Mouse (Mus musculus): Measurements from ENCODE around the gene Khdc1b. TPM values are rescaled to one million over a fixed set of nuclear protein-coding genes. Genes with fewer than 3 reads are reported as not detected.

Gene Khdc1b
- total and polyA plus RNA-seq, 3 experiments = not detected

GRCm38 (mm10) chr1:21419370-21419769 lies 36.0 kb downstream of the Khdc1b start:
- Histone ChIP-seq H3K79me2 (ENCODE audit: control insufficient read depth, insufficient read depth, low read length, poor library complexity) (no peaks in the 10 kb centered on the region), H3K36me3 (ENCODE audit: control insufficient read depth in 1 of 2, insufficient read depth in 2 of 2, low read length in 2 of 2) (no peaks in the 10 kb centered on the region), H3K27me3 (ENCODE audit: control insufficient read depth in 1 of 2, insufficient read depth in 2 of 2, low read length in 2 of 2) (no peaks in the 10 kb centered on the region; a peak in 1 of 4 replicates), H3K9me3 (replicated peaks; ENCODE audit: insufficient read depth, low read length) (no peaks in the 10 kb centered on the region), H3K4me1 (ENCODE audit: control insufficient read depth in 1 of 2, insufficient read depth in 2 of 2, low read length in 2 of 2) (no peaks in the 10 kb centered on the region), H3K9ac (ENCODE audit: control insufficient read depth, low read depth, low read length, poor library complexity, severe bottlenecking) (no peak overlapping the region), H3K27ac (ENCODE audit: control insufficient read depth, low read depth, low read length) (no peak overlapping the region), H3K4me3 (ENCODE audit: control insufficient read depth in 1 of 2, insufficient read depth in 1 of 2, low read depth in 2 of 2, low read length in 2 of 2) (no peak overlapping the region)
- no peak for DNase-seq (ENCODE audit: low read depth, low spot score)
- TF ChIP-seq ZKSCAN1 (IDR thresholded peaks at IDR 0.05; ENCODE audit: low read depth, low read length) = no peak
- peak in 1 of 3 experiments; percentile 10; a peak in 1 of 6 replicates for TF ChIP-seq CTCF (IDR thresholded peaks at IDR 0.05 in 2 of 3, conservative IDR thresholded peaks at IDR 0.05 in 1 of 3; ENCODE audit: control insufficient read depth in 1 of 3, insufficient read depth in 1 of 3, low read depth in 2 of 3, low read length in 3 of 3, poor library complexity in 1 of 3, severe bottlenecking in 1 of 3)

GRCm38 (mm10) chr1:21425654-21426053 lies 42.3 kb downstream of the Khdc1b start:
- no peak for DNase-seq (ENCODE audit: low read depth, low spot score)
- Histone ChIP-seq H3K36me3 (ENCODE audit: control insufficient read depth in 1 of 2, insufficient read depth in 2 of 2, low read length in 2 of 2) (no peaks in the 10 kb centered on the region), H3K9ac (ENCODE audit: control insufficient read depth, low read depth, low read length, poor library complexity, severe bottlenecking) (no peak overlapping the region), H3K27me3 (ENCODE audit: control insufficient read depth in 1 of 2, insufficient read depth in 2 of 2, low read length in 2 of 2) (peaks cover 0 to 1% of the 10 kb centered on the region in 2 experiments; a peak in 1 of 4 replicates), H3K27ac (ENCODE audit: control insufficient read depth, low read depth, low read length) (no peak overlapping the region), H3K4me3 (ENCODE audit: control insufficient read depth in 1 of 2, insufficient read depth in 1 of 2, low read depth in 2 of 2, low read length in 2 of 2) (no peak overlapping the region), H3K79me2 (ENCODE audit: control insufficient read depth, insufficient read depth, low read length, poor library complexity) (no peaks in the 10 kb centered on the region), H3K4me1 (ENCODE audit: control insufficient read depth in 1 of 2, insufficient read depth in 2 of 2, low read length in 2 of 2) (no peaks in the 10 kb centered on the region), H3K9me3 (replicated peaks; ENCODE audit: insufficient read depth, low read length) (no peaks in the 10 kb centered on the region)
- TF ChIP-seq MYC (IDR thresholded peaks at IDR 0.05; ENCODE audit: low read depth, low read length) (no peak), ZKSCAN1 (IDR thresholded peaks at IDR 0.05; ENCODE audit: low read depth, low read length) (no peak), MXI1 (IDR thresholded peaks at IDR 0.05; ENCODE audit: low read depth, low read length) (no peak), RAD21 (IDR thresholded peaks at IDR 0.05; ENCODE audit: low read depth, low read length) (no peak), CHD1 (IDR thresholded peaks at IDR 0.05; ENCODE audit: low read depth, low read length) (no peak), BHLHE40 (IDR thresholded peaks at IDR 0.05; ENCODE audit: borderline replicate concordance, low read depth, low read length) (no peak), ZC3H11A (IDR thresholded peaks at IDR 0.05; ENCODE audit: low read depth, low read length) (no peak), UBTF (IDR thresholded peaks at IDR 0.05; ENCODE audit: borderline replicate concordance, insufficient read depth, low read depth, low read length) (no peak), GATA1 (IDR thresholded peaks at IDR 0.05; ENCODE audit: low read depth, low read length) (no peak), SMC3 (IDR thresholded peaks at IDR 0.05; ENCODE audit: low read depth, low read length) (no peak), NRF1 (IDR thresholded peaks at IDR 0.05; ENCODE audit: insufficient read depth, low read depth, low read length, poor library complexity, severe bottlenecking) (no peak), HCFC1 (IDR thresholded peaks at IDR 0.05; ENCODE audit: low read depth, low read length) (no peak), CHD2 (IDR thresholded peaks at IDR 0.05; ENCODE audit: low read length) (no peak)

GRCm38 (mm10) chr1:21428079-21428478 lies 44.7 kb downstream of the Khdc1b start:
- Histone ChIP-seq H3K79me2 (ENCODE audit: control insufficient read depth, insufficient read depth, low read length, poor library complexity) (no peaks in the 10 kb centered on the region), H3K27ac (ENCODE audit: control insufficient read depth, low read depth, low read length) (no peak overlapping the region), H3K36me3 (ENCODE audit: control insufficient read depth in 1 of 2, insufficient read depth in 2 of 2, low read length in 2 of 2) (no peaks in the 10 kb centered on the region), H3K9ac (ENCODE audit: control insufficient read depth, low read depth, low read length, poor library complexity, severe bottlenecking) (no peak overlapping the region), H3K9me3 (replicated peaks; ENCODE audit: insufficient read depth, low read length) (no peaks in the 10 kb centered on the region), H3K27me3 (ENCODE audit: control insufficient read depth in 1 of 2, insufficient read depth in 2 of 2, low read length in 2 of 2) (peaks cover 0 to 1% of the 10 kb centered on the region in 2 experiments; a peak in 1 of 4 replicates), H3K4me1 (ENCODE audit: control insufficient read depth in 1 of 2, insufficient read depth in 2 of 2, low read length in 2 of 2) (no peaks in the 10 kb centered on the region), H3K4me3 (ENCODE audit: control insufficient read depth in 1 of 2, insufficient read depth in 1 of 2, low read depth in 2 of 2, low read length in 2 of 2) (no peak overlapping the region)
- no peak for DNase-seq (ENCODE audit: low read depth, low spot score)
- TF ChIP-seq ETS1 (IDR thresholded peaks at IDR 0.05; ENCODE audit: low read depth, low read length) (no peak), USF1 (IDR thresholded peaks at IDR 0.05; ENCODE audit: low read depth, low read length) (no peak)

Measured in MEL (cell line).